Mouse (Mus musculus) heart, adult 8-10 months (tissue): Measurements from ENCODE around the gene Sars. TPM values are rescaled to one million over a fixed set of nuclear protein-coding genes. Genes with fewer than 3 reads are reported as not detected.

Experiments
- DNase-seq: peaks from one replicate; pipeline ENCODE4 v3.0.0; 2022; ENCODE audit warnings: low spot score
- total RNA-seq, 4 experiments: library from RNA; stranded (reverse); gene quantifications; 2 replicates each; pipeline ENCODE4 v1.2.4; 2022

Sars gene
- total RNA-seq, 4 experiments from 2014 or later, result 76.6 to 83.9 (median 80.0) TPM

GRCm38 (mm10) chr3:108424944-108425623 lies 19.9 kb downstream of the Sars start:
- DNase-seq, result no peak

- DNase-seq, result peak; percentile 26
Measured at GRCm38 (mm10) chr3:108423844-108424801, 20.9 kb downstream of the Sars start.

DNA sequence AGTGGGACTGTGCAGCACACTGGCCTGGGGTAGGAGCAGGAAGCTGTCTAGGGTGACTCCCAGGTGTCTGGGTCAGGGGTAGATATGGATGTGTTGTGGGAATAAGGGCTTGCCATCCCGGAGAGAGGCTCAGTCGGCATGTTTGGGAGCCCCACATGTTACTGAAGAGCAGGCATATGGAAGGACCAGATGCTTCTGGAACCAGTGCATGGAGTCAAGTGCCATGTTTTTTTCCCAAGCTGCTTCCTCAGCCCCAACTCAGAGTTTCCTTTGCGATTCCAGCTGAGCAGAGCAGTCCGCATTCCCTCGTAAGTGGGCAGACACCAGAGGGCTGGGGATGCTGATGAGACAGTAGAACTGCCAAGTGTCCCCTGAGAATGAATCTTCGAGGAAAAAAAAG lies 22.0 kb downstream of the Sars start:
- no peak for DNase-seq

GRCm38 (mm10) chr3:108415831-108416223 lies 29.2 kb downstream of the Sars start:
- peak; percentile 23 for DNase-seq

DNA sequence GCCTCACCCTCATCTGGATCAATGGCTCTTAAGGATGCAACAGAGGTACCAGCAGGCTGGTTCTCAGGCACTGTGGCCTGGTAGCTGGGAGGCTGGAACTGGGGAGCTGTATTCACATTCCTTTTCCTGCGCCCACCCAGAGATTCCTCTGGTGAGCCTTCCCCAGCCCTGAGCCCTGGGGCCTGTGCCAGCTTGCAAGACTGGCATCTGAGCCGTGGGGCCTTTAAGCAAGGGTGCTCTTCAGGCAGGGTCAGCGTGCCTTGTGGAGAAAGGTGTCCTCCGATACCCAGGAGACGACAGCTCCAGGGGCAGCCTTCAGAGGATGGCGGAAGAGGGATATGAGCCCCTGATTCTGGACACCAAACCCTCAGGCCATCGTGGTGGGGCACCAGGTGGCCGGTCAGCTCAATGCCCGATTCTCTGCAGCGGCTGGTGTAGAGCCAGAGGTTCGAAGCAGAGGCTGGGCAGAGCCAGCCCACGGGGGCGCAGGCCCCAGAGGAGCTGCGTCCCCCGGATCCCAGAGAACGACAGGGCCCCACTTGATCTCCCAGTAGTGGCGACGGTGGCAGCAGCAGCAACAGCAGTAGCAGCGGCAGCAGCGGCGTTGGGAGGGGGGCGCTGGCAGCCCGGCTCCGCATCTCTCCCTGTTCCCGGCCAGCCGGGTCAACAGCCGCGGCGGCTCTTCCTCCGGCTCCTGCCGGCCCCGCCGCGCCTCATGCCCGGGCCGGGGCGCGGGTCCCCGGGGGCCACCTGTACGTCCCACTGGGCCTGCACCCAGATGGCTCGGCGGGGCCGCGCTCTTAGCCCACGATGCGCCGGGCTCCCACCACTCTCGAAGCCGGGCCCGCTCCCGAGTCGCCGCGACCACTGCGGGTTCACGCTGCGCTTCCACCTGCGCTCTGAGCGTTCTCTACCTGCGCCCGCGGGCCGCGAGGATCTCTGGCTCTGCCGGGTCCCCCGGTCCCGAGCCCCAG lies 29.9 kb downstream of the Sars start, which contains the start of gene Celsr2:
Gene Celsr2 (minus strand): TSS at position 696 of the 974 bp plus-strand sequence.
- DNase-seq, result no peak

- DNase-seq, result no peak
Measured at GRCm38 (mm10) chr3:108413634-108414360, 31.2 kb downstream of the Sars start.

DNA sequence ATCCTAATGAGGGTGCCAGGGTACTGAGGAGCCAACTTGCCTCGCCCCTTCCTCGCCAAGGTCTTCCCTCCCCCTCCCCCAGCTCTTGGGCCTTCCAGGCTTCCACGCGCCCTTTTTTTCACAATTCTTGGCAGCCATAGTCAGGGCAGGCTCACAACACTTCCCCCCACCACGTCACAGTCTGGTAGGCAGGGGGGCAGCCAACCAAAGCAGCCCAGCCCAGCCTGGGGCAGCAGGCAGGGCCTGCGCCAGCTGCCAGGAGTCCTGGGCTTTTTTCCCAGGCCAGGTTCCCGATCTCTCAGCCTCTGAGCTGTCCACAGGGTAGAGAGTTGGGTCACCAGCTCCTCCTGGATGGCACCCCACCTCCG lies 33.3 kb downstream of the Sars start:
- peak; percentile 10 for DNase-seq

- DNase-seq, result no peak
Measured at GRCm38 (mm10) chr3:108411026-108411753, 33.8 kb downstream of the Sars start.

DNA sequence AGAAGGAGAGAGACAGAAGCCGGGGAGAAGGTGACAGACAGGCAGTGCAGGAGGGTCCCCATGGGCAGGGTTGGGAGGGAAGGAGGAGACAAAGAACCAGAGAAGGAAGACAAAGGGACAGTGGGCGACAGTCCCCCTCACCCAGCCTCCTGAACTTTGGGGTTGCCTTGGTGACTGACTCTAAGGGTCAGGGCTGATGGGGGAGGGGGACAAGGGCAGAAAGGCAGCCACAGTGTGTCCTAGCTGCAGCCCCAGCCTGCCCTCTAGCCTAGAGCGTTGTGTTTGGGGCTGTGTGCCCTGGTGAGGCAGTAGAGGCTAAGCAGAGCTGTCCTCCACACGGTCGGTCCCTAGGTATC lies 34.7 kb downstream of the Sars start:
- no peak for DNase-seq

- no peak for DNase-seq
Measured at GRCm38 (mm10) chr3:108409656-108410358, 35.2 kb downstream of the Sars start.

DNA sequence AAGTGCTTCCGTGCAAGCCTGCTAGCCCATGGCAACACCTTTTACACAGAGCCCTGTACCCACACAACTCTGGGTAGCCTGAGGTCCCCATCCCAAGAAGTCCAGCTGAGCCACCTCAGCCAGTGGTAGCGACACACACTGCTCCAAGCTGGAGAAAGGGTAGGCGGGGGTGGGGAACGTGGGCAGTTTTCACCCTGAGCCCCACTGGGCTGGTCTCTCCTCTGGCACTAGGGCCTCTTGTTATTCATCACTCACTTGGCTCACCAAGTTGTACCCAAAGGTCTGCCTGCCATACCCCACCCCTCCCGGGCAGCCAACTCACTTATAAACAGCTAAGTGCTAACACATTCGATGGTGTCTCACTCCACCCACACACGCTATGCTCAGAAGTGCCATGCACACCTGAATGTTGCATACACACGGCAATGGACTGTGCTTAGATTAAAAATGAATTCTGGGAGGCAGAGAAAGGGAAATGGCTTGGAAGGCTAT lies 36.4 kb downstream of the Sars start:
- no peak for DNase-seq

DNA sequence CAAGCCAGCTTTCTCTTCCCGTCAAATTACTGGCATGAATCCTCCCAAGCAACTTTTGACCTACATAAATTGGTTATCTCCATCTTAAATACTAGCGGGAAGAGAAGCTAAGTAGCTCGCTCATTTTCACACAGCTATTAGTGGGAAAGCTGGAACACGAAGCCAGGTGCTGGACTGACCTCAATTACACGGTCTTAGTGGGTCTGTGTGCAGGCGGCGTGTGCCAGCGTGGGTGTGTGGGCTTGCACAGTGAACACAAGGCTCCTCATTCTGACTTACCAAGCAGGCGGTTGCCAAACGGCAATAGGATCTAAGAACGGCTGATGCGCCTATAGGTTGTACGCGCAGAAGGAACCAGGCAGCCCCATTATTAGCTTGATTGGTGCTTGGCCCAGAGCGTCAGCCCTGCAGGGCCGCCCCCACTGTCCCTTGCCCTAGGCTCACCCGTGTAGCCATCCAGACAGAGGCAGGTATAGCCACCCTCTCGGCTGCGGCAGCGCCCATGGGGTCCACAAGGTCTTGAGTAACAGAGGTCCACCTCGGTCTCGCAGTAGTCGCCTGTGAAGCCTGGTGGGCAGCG lies 38.6 kb downstream of the Sars start:
- no peak for DNase-seq

GRCm38 (mm10) chr3:108405536-108406305 lies 39.3 kb downstream of the Sars start:
- DNase-seq, result no peak

- no peak for DNase-seq
Measured at GRCm38 (mm10) chr3:108402528-108402920, 42.5 kb downstream of the Sars start.

DNA sequence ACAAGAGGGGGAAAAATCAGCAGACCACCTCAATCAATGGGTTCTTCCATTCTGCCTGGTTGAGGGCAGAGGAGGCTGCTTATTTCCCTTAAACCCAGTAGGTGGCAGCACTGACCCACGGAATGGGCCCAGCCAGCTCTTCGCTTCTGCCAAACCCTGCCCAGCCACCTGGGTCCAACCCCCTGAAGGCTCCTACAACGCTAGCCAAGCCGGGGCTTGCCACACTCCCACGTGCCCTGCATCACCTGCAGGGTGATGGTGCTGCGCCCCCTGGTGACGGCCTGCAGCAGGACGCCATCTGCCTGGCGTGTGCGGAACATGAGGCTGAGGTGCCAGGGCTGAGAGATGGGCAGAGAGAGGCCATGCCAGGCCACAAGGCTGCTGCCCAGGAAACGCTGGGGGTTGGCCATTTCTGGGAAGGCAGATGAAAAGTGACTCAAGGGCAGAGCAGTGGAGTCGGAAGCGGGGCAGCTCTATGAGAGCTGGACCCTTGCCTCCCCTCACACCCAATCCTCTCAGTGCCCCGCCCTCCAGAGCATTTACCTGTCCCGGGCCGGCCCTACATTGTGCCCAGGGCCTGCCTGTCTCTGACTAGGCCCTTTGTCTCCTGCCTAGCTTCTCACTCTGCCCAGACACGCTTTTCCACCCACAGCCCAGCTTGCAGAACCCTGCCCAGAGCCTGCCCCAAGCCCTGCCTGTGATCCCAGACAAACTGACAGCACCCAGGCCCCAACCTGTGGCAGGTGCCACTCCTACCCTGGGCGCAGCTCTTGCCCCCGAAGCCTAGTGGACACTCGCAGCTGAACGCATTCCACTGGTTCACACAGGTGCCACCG lies 43.1 kb downstream of the Sars start:
- peak; percentile 73 for DNase-seq

GRCm38 (mm10) chr3:108400442-108400841 lies 44.6 kb downstream of the Sars start:
- DNase-seq, result no peak

DNA sequence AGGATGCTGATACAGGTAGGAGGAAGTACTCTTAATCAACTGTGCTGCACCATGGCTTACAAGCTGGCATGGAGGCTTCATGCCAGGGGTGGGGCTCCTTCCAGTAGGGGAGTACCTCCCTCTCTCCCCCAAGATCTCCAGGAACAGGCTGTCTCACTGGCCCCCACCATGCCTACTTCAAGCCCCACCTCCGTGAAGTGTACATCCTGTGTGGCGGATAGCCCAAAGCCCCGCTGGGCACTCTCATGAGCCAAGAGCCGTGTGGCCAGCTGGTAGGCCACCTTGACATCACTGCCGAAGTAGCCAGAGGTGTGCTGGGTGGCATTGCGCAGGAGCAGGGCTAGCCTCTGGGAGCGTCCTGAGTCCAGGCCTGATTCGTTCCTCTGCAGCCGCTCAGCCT lies 46.7 kb downstream of the Sars start:
- no peak for DNase-seq
